Mouse (Mus musculus): ENCODE measurements at regions not wholly inside any gene's neighbourhood (a gene's known extent, or its start where the extent isn't known, plus 50 kb on each side); places are given as distances from the start of the nearest gene placed in this dataset.

GRCm38 (mm10) chr15:67855291-67855690 lies 1354.6 kb upstream of the Lrrc6 start:
- Histone ChIP-seq H3K4me1 (ENCODE audit: control insufficient read depth, insufficient read depth, low read length) (no peaks in the 10 kb centered on the region), H3K4me3 (ENCODE audit: insufficient read depth, low read depth, low read length) (no peak overlapping the region), H3K27ac (ENCODE audit: insufficient read depth, low read depth, low read length) (no peak overlapping the region)
- TF ChIP-seq POLR2A (IDR thresholded peaks at IDR 0.05; ENCODE audit: insufficient read depth, low read depth, low read length) (no peak), CTCF (IDR thresholded peaks at IDR 0.05; ENCODE audit: insufficient read depth, low read depth, low read length) (no peak)
- WGBS, result 42% methylated on average over 1 of the region's 1 CpGs

GRCm38 (mm10) chr15:67850118-67850517 lies 1349.4 kb upstream of the Lrrc6 start:
- Histone ChIP-seq H3K4me1 (ENCODE audit: control insufficient read depth, insufficient read depth, low read length) (no peaks in the 10 kb centered on the region), H3K4me3 (ENCODE audit: insufficient read depth, low read depth, low read length) (no peak overlapping the region), H3K27ac (ENCODE audit: insufficient read depth, low read depth, low read length) (no peak overlapping the region)
- TF ChIP-seq CTCF (IDR thresholded peaks at IDR 0.05; ENCODE audit: insufficient read depth, low read depth, low read length), result no peak
- WGBS, result 55% methylated on average over 3 of the region's 3 CpGs

- Histone ChIP-seq H3K4me3 (ENCODE audit: insufficient read depth, low read depth, low read length) (no peak overlapping the region), H3K27ac (ENCODE audit: insufficient read depth, low read depth, low read length) (no peak overlapping the region), H3K4me1 (ENCODE audit: control insufficient read depth, insufficient read depth, low read length) (no peaks in the 10 kb centered on the region)
- WGBS, result 88% methylated on average over 2 of the region's 2 CpGs
- no peak for TF ChIP-seq CTCF (IDR thresholded peaks at IDR 0.05; ENCODE audit: insufficient read depth, low read depth, low read length)
- TF ChIP-seq POLR2A (IDR thresholded peaks at IDR 0.05; ENCODE audit: insufficient read depth, low read depth, low read length), result no peak
These were observed 1345.0 kb upstream of the Lrrc6 start for GRCm38 (mm10) chr15:67845707-67846106.

- Histone ChIP-seq H3K27ac (ENCODE audit: insufficient read depth, low read depth, low read length) (no peak overlapping the region), H3K4me1 (ENCODE audit: control insufficient read depth, insufficient read depth, low read length) (no peaks in the 10 kb centered on the region), H3K4me3 (ENCODE audit: insufficient read depth, low read depth, low read length) (no peak overlapping the region)
- 71% methylated on average over 3 of the region's 3 CpGs for WGBS
- no peak for TF ChIP-seq CTCF (IDR thresholded peaks at IDR 0.05; ENCODE audit: insufficient read depth, low read depth, low read length)
- TF ChIP-seq POLR2A (IDR thresholded peaks at IDR 0.05; ENCODE audit: insufficient read depth, low read depth, low read length), result no peak
These were observed 1340.0 kb upstream of the Lrrc6 start for GRCm38 (mm10) chr15:67840671-67841070.

GRCm38 (mm10) chr15:67825796-67826484 lies 1325.2 kb upstream of the Lrrc6 start:
- no peaks in the 10 kb centered on the region for H3K4me1 ChIP-seq (ENCODE audit: control insufficient read depth, insufficient read depth, low read length)
- H3K4me3 ChIP-seq (ENCODE audit: insufficient read depth, low read depth, low read length), result no peak overlapping the region
- WGBS, result 80% methylated on average over 4 of the region's 4 CpGs
- no peak for TF ChIP-seq POLR2A (IDR thresholded peaks at IDR 0.05; ENCODE audit: insufficient read depth, low read depth, low read length)
- TF ChIP-seq CTCF (IDR thresholded peaks at IDR 0.05; ENCODE audit: insufficient read depth, low read depth, low read length), result no peak
- H3K27ac ChIP-seq (ENCODE audit: insufficient read depth, low read depth, low read length), result no peak overlapping the region

- WGBS, result 69% methylated on average over 3 of the region's 3 CpGs
These were observed 1322.5 kb upstream of the Lrrc6 start for GRCm38 (mm10) chr15:67823226-67823625.

GRCm38 (mm10) chr15:67799871-67800270 lies 1299.2 kb upstream of the Lrrc6 start:
- WGBS, result 44% methylated on average over 1 of the region's 1 CpGs
- no peaks in the 10 kb centered on the region for H3K4me1 ChIP-seq (ENCODE audit: control insufficient read depth, insufficient read depth, low read length)
- no peak for TF ChIP-seq CTCF (IDR thresholded peaks at IDR 0.05; ENCODE audit: insufficient read depth, low read depth, low read length)
- TF ChIP-seq POLR2A (IDR thresholded peaks at IDR 0.05; ENCODE audit: insufficient read depth, low read depth, low read length), result no peak
- no peak overlapping the region for H3K27ac ChIP-seq (ENCODE audit: insufficient read depth, low read depth, low read length)
- H3K4me3 ChIP-seq (ENCODE audit: insufficient read depth, low read depth, low read length), result no peak overlapping the region

More at GRCm38 (mm10) chr15:67823226-67823625, 1322.5 kb upstream of the Lrrc6 start:
- Histone ChIP-seq H3K4me3 (ENCODE audit: insufficient read depth, low read depth, low read length) (no peak overlapping the region), H3K4me1 (ENCODE audit: control insufficient read depth, insufficient read depth, low read length) (no peaks in the 10 kb centered on the region), H3K27ac (ENCODE audit: insufficient read depth, low read depth, low read length) (no peak overlapping the region)
- TF ChIP-seq CTCF (IDR thresholded peaks at IDR 0.05; ENCODE audit: insufficient read depth, low read depth, low read length) (no peak), POLR2A (IDR thresholded peaks at IDR 0.05; ENCODE audit: insufficient read depth, low read depth, low read length) (no peak)

GRCm38 (mm10) chr15:67795578-67795977 lies 1294.9 kb upstream of the Lrrc6 start:
- Histone ChIP-seq H3K4me1 (ENCODE audit: control insufficient read depth, insufficient read depth, low read length) (no peaks in the 10 kb centered on the region), H3K27ac (ENCODE audit: insufficient read depth, low read depth, low read length) (no peak overlapping the region), H3K4me3 (ENCODE audit: insufficient read depth, low read depth, low read length) (no peak overlapping the region)
- TF ChIP-seq CTCF (IDR thresholded peaks at IDR 0.05; ENCODE audit: insufficient read depth, low read depth, low read length) (no peak), POLR2A (IDR thresholded peaks at IDR 0.05; ENCODE audit: insufficient read depth, low read depth, low read length) (no peak)
- WGBS, result 92% methylated on average over 2 of the region's 2 CpGs

- TF ChIP-seq CTCF (IDR thresholded peaks at IDR 0.05; ENCODE audit: insufficient read depth, low read depth, low read length) (no peak), POLR2A (IDR thresholded peaks at IDR 0.05; ENCODE audit: insufficient read depth, low read depth, low read length) (no peak)
- H3K27ac ChIP-seq (ENCODE audit: insufficient read depth, low read depth, low read length), result no peak overlapping the region
These were observed 1292.1 kb upstream of the Lrrc6 start for GRCm38 (mm10) chr15:67792822-67793221.

GRCm38 (mm10) chr15:67788587-67788986 lies 1287.9 kb upstream of the Lrrc6 start:
- Histone ChIP-seq H3K27ac (ENCODE audit: insufficient read depth, low read depth, low read length) (no peak overlapping the region), H3K4me3 (ENCODE audit: insufficient read depth, low read depth, low read length) (no peak overlapping the region), H3K4me1 (ENCODE audit: control insufficient read depth, insufficient read depth, low read length) (no peaks in the 10 kb centered on the region)
- no peak for TF ChIP-seq CTCF (IDR thresholded peaks at IDR 0.05; ENCODE audit: insufficient read depth, low read depth, low read length)
- TF ChIP-seq POLR2A (IDR thresholded peaks at IDR 0.05; ENCODE audit: insufficient read depth, low read depth, low read length), result no peak

More at GRCm38 (mm10) chr15:67792822-67793221, 1292.1 kb upstream of the Lrrc6 start:
- H3K4me1 ChIP-seq (ENCODE audit: control insufficient read depth, insufficient read depth, low read length), result no peaks in the 10 kb centered on the region
- H3K4me3 ChIP-seq (ENCODE audit: insufficient read depth, low read depth, low read length), result no peak overlapping the region
